Mouse (Mus musculus) inflammation-experienced regulatory T-cells (primary cell): ENCODE results near the gene Olfr1223. TPM values are rescaled to one million over a fixed set of nuclear protein-coding genes. Genes with fewer than 3 reads are reported as not detected.

ENCODE experiments used
- polyA plus RNA-seq, 2 experiments: library from polyadenylated mRNA; unstranded; fragments of 100-300 nt; shearing (Covaris generic); gene quantifications; one replicate each; pipeline ENCODE4 v1.2.1; 2017

The Olfr1223 gene
- under 1 TPM in 1 of 2 experiments, not detected in 1; 0.30 TPM for polyA plus RNA-seq

GRCm38 (mm10) chr2:89151460-89151859, at the start of gene Olfr1223:
Gene Olfr1223 (minus strand): TSS chr2:89151560.

GRCm38 (mm10) chr2:89199948-89200347, 48.6 kb upstream of the Olfr1223 start, which contains the start of gene Olfr1226:
Gene Olfr1226 (minus strand): TSS chr2:89200048.

DNA sequence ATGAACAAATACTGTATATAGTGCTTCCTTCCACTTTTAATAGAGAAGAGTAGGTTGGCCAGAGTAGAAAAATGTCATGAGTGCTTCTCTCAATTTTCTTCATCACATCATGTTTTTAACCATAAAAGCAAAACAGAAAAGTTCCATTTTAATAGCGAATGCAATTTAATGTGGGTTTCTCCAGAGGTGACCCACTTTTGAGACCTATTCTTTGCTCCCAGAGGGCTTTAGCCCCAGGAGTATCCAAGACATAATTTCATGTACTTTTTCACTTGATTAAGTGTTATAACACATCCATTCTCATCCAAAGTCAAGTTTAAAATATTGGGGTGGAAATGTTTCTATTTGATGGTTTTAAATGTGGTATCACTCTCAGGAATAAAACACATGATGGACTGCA, 23.2 kb upstream of the Olfr1223 start, which contains the start of gene Olfr1225:
TSS of gene Olfr1225 (minus strand) at position 101 of the 400 bp plus-strand sequence.

DNA sequence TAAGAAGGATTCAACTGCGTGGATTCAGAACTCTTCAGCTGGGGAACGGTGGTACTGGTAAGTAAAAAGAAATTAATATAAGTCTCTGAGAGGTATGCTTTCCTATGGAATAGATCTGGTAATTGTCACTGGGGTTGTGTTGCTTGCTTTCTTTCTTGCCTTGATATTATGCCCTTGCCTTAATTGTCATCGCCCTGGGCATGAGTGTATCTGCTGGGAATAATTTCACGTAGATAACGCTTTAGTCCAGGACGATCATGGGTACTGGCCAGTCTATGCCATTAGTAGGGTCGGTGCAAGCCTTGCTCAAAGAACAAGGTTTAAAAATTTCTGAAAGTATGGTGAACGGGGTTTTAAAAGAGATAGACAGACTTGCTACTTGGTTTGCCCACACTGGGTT, 12.6 kb upstream of the Olfr1223 start, which contains the start of gene Olfr1224-ps1:
TSS of gene Olfr1224-ps1 (minus strand) at position 101 of the 400 bp plus-strand sequence.

DNA sequence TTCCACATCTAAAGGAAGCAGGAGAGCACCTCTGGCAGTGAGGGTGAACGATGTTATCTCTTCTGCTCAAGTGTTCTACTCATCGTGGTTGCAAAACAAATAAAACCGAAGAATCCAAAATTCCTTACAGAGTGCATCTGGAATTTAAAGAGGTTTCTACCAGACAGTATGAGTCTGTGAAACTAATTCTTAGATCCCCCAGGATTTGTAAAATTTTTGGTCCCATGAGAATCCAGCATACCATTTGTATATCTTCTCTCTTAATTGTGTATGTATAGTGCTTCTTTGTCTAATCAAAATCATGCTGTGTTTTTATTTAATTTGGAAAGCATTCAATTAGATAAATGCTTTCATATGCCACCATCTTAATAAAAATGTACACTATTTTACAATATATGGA, 18.4 kb downstream of the Olfr1223 start, which contains the start of gene Olfr1222:
TSS of gene Olfr1222 (minus strand) at position 101 of the 400 bp plus-strand sequence.

DNA sequence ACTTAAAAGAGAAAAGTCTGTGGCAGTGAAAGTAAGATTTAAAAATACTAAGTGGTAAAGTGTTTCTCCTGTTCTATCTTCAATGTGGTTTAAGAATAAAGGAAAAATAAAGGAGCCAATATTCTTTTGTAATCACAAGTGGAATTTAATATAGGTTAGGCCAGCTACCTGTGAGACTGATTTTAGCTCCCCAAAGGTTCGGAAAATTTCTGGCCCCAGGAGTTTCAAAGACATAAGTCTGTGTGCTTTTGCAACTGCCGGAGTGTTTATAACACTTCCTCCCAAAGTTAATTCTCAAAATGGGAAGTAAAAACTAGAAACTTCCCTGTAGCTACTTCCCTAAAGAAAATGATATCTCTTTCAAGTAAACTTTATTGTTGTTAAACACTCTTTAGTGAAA, 34.2 kb downstream of the Olfr1223 start, which contains the start of gene Olfr1221:
TSS of gene Olfr1221 (minus strand) at position 101 of the 400 bp plus-strand sequence.

GRCm38 (mm10) chr2:89106735-89107134, 44.6 kb downstream of the Olfr1223 start, which contains the start of gene Olfr1220:
Gene Olfr1220 (minus strand): TSS chr2:89106835.

Other genes starting within 250 kb of the Olfr1223 start
- gene Olfr1208, start 249.2 kb downstream of the Olfr1223 start, polyA plus RNA-seq, result 1 to 10 TPM in 1 of 2 experiments, not detected in 1; 1.9 TPM
- under 1 TPM; 0.04 to 0.37 TPM for gene Olfr1209, start 236.4 kb downstream of the Olfr1223 start, polyA plus RNA-seq
- not detected for gene Olfr1211, start 213.4 kb downstream of the Olfr1223 start, polyA plus RNA-seq
- under 1 TPM in 1 of 2 experiments, not detected in 1; 0.16 TPM for gene Olfr1212, start 197.6 kb downstream of the Olfr1223 start, polyA plus RNA-seq
- not detected for gene Gm13762, start 171.3 kb downstream of the Olfr1223 start, polyA plus RNA-seq
- gene Olfr1214, start 158.9 kb downstream of the Olfr1223 start, polyA plus RNA-seq, result under 1 TPM in 1 of 2 experiments, not detected in 1; 0.23 TPM
- under 1 TPM; 0.49 to 0.53 TPM for gene Olfr1215, start 144.6 kb downstream of the Olfr1223 start, polyA plus RNA-seq
- gene Olfr1216, start 133.2 kb downstream of the Olfr1223 start, polyA plus RNA-seq, result not detected
- gene Olfr1217, start 119.5 kb downstream of the Olfr1223 start, polyA plus RNA-seq, result under 1 TPM; 0.07 to 0.11 TPM
- gene Olfr1218, start 90.4 kb downstream of the Olfr1223 start, polyA plus RNA-seq, result not detected
- gene Olfr1219, start 68.0 kb downstream of the Olfr1223 start, polyA plus RNA-seq, result not detected
- gene Olfr1220, start 44.7 kb downstream of the Olfr1223 start, polyA plus RNA-seq, result under 1 TPM; 0.08 to 0.62 TPM
- not detected for gene Olfr1221, start 34.3 kb downstream of the Olfr1223 start, polyA plus RNA-seq
- gene Olfr1222, start 18.5 kb downstream of the Olfr1223 start, polyA plus RNA-seq, result not detected
- not detected for gene Olfr1224-ps1, start 12.5 kb upstream of the Olfr1223 start, polyA plus RNA-seq
- gene Olfr1225, start 23.1 kb upstream of the Olfr1223 start, polyA plus RNA-seq, result under 1 TPM; 0.06 to 0.77 TPM
- gene Olfr1226, start 48.5 kb upstream of the Olfr1223 start, polyA plus RNA-seq, result not detected
- gene Olfr1228, start 102.5 kb upstream of the Olfr1223 start, polyA plus RNA-seq, result 1 to 10 TPM in 1 of 2 experiments, under 1 TPM in 1; 0.42 to 1.1 TPM
- gene Olfr1229, start 136.5 kb upstream of the Olfr1223 start, polyA plus RNA-seq, result not detected
- gene Olfr1230, start 145.7 kb upstream of the Olfr1223 start, polyA plus RNA-seq, result not detected
- gene Olfr1231, start 155.5 kb upstream of the Olfr1223 start, polyA plus RNA-seq, result under 1 TPM in 1 of 2 experiments, not detected in 1; 0.34 TPM
- gene Olfr1232, start 178.1 kb upstream of the Olfr1223 start, polyA plus RNA-seq, result not detected
- under 1 TPM; 0.06 to 0.67 TPM for gene Olfr1233, start 190.8 kb upstream of the Olfr1223 start, polyA plus RNA-seq
- under 1 TPM in 1 of 2 experiments, not detected in 1; 0.23 TPM for gene Olfr1234, start 213.3 kb upstream of the Olfr1223 start, polyA plus RNA-seq